Mouse (Mus musculus) granulocyte monocyte progenitor cell, adult 5-6 weeks (primary cell): ENCODE results near the gene Mgarp. TPM values are rescaled to one million over a fixed set of nuclear protein-coding genes. Genes with fewer than 3 reads are reported as not detected.
"Not testable (repeated sequence)": the region's sequence is repeated elsewhere in the genome, so short reads cannot be mapped to it uniquely, and the experiment has no call there.

Experiments
- ATAC-seq: replicated peaks from 2 replicates; pipeline ENCODE4 v1.8.0; 2016; ENCODE audit warnings: mild to moderate bottlenecking, moderate TSS enrichment, inconsistent platforms; ENCODE audit not compliant: poor library complexity, severe bottlenecking
- total RNA-seq, 2 experiments: library from RNA; stranded (forward) in 1 of 2; stranded (reverse) in 1 of 2; fragments of 200-712, 200-1000 nt in 1 of 2; fragments of >200 nt in 1 of 2; fragmentation: Nextera tagmentation in 1 of 2; gene quantifications; 2 replicates each; pipeline ENCODE4 v1.2.3; 2014 to 2017

Mgarp gene
- total RNA-seq, 2 experiments from 2014 or later: not detected

DNA sequence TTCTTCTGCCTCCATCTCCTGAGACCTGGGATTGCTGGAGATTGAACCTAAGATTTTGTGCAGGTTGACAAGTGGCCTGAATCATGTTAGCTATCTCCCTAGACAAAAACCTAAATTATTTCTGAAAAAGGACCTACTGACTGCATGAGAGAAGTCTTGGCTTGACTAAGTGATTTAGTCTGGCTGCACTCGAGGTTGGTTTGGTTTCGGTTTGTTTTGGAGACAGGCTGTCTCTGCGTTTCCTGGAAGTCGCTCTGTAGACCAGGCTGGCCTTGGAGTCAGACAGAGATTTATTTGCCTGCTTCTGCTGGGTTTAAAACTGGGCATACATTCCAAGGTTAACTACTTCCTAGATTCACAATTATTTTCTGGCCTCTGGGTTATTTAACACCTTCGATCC, 23.7 kb downstream of the Mgarp start:
- ATAC-seq: no peak

GRCm38 (mm10) chr3:51371826-51372225, 24.7 kb downstream of the Mgarp start:
- ATAC-seq: no peak

DNA sequence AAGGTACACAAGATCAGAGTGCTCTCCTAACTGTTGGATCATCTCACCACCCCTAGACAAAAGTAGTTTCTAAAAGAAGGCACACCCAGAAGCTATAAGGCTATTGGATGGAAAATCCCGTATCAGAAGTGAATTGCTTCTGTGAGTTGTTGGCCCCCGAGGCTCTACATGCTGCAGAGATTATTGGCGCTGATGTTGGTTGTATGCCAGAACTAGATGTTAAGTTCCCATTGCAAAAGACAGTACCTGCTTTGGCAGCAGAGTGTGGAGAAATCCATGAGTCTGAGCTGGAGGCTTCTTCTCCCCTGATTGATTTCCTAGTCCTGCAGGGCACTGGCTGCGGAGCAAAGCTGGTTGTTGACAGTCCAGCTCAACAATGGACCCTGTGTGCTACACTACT, 28.5 kb downstream of the Mgarp start:
- ATAC-seq: no peak

DNA sequence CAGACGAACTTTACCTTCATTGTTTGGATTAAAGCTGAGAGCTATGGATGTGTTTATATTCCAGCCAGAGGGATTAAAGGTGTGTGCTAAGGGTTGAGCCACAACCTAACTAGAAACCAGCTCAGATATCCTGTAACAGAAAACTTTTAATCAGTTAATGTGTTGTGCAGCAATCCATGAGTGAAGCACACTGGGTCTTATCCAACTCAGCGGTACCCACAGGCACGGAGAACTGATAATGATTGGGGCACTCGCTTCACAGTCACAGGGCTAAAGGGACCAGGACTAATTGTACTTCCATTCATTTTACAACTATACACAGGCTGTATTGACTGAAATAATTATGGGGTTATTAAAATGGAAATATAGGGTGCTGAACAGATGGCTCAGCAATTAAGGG, 29.6 kb downstream of the Mgarp start:
- ATAC-seq: no peak

DNA sequence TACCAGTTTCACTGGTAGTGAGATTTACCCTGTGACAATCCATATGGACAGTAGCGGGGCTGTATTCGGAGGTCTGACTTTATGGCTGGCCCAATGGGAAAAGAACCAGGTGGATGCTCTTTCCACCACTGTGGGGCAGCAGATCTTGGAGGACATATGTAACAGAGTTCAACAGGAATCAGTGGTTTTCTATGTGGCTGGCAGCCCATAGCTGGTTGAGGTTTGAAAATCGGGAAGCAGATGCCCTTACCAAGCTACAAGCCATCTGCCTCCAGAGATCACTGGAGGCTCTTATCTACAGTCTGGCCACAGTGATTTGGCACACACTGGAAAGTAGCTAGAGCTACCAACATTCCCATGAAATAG, 31.0 kb downstream of the Mgarp start:
- ATAC-seq: peak; percentile 68

DNA sequence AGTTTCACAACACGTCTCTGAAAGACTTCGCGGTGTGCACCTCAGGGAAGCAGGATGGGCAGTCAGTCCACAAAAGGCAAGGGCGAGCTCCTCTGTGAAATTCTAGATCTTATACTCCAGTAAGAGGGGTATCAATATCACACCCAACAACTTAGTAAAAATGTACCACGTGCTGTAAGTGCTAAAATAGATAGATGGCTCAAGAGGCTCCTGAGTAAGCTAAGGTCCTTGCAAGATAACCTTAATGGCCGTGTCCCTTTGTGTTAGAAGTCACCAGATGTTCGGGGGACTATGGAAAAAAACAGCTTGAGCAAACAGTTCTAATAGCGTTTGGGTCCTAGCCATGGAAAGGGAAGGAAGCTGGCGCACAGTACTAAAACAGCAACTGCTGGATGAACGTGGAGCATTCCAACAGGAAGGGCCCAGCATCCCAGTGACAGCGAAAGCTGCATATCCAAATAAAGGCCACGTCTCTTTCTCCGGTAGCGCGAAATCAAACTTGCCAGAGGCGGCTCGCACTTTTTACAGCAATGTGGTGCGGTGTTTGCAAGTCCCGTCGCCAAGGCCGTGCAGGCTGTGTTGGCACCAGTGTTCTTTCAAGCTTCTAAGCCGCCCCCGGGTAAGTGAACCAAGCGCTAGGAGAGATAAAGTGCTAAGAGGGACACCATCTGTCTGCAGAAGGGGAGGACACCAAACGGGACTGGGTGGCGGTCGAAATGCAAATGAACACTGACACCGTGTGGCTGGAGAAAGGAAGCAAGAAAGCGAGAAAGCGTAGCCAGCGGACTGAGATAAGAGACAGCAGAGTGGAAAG, 31.6 kb downstream of the Mgarp start:
- peak; percentile 85 for ATAC-seq

GRCm38 (mm10) chr3:51361066-51361465, 35.5 kb downstream of the Mgarp start:
- no peak for ATAC-seq

- no peak for ATAC-seq
Measured at GRCm38 (mm10) chr3:51359558-51360307, 36.8 kb downstream of the Mgarp start.

DNA sequence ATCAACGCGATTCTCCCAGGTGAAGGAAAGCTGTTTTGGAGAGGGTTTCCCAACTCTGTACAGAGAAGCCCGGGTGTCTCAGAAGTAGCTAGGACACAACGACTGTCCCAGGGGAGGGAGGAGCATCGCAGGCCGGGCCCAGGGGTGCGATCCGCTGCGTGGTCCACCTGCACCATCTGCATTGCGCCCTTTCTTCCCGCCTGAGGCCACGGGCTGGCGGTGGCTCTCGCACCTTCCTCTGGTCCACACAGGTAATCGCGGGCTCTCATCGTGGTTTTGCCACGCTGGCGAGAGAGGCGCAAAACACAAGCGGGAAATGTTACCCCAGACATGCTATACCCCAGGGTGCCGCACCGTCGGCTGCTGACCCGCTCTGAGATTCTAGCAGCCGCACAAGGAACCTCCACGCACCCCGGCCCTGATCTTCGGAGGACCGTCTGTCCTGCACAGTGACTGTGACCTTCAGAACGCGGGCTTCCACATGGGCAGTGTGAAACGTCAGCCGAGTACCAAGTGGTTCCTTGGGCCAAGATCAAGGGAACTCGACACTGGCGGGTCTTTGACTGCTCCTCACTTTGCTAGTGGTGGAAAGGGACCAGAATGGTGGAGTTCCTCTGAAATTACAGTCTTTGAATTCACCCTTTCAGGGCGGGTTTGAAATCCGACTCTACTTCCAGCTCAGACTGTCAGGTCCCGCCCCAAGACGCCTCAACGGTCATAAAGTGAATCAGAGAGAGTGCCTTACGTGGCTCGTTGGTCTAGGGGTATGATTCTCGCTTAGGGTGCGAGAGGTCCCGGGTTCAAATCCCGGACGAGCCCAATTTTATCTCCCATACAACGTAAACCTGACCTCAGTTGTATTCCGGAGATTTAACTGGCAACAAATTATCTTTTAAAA, 37.6 kb downstream of the Mgarp start:
- ATAC-seq: peak; percentile 70

GRCm38 (mm10) chr3:51358181-51358580, 38.4 kb downstream of the Mgarp start:
- peak; percentile 58 for ATAC-seq

DNA sequence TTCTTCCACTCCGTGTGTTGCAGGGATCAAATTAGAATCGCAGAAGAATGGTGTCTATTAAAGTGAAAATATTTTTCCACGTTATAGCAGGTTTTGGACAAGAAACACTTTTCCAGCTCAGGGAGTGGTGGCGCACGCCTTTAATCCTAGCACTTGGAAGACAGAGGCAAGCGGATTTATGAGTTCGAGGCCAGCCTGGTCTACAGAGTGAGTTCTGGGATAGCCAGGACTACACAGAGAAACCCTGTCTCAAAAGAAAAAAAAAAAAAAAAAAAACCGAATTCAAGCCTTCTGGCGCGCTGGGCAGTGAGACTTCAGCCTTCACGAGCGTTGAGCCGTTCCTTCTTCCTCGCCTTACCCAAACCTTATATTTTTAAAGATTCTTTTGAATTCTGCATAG, 38.9 kb downstream of the Mgarp start:
- no peak for ATAC-seq

- ATAC-seq: no peak
Measured at GRCm38 (mm10) chr3:51357078-51357477, 39.5 kb downstream of the Mgarp start.

DNA sequence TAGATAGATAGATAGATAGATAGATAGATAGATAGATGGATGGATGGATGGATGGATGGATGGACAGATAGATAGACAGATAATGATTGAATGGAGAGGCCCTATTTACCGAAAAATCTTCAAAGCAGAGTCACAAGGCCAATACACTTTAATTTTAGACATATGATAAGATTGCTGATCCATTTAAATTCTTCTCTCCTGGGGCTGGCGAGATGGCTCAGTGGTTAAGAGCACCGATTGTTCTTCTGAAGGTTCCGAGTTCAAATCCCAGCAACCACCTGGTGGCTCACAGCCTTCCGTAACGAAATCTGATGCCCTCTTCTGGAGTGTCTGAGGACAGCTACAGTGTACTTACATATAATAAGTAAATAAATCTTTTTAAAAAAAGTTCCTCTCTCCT, 41.6 kb downstream of the Mgarp start:
- not testable (repeated sequence) for ATAC-seq

DNA sequence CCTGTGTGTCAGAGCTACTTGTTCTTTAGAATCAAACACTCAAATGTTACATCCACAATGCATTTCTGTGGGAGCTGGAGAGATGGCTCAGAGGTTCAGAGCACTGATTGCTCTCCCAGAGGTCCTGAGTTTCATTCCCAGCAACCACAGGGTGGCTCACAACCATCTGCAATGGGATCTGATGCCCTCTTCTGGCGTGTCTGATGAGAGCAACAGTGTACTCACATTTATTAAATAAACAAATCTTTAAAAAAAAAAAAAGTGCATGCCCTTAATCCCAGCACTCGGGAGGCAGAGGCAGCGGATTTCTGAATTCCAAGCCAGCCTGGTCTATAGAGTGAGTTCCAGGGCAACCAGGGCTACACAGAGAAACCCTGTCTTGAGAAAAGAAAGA, 42.5 kb downstream of the Mgarp start:
- no peak for ATAC-seq

DNA sequence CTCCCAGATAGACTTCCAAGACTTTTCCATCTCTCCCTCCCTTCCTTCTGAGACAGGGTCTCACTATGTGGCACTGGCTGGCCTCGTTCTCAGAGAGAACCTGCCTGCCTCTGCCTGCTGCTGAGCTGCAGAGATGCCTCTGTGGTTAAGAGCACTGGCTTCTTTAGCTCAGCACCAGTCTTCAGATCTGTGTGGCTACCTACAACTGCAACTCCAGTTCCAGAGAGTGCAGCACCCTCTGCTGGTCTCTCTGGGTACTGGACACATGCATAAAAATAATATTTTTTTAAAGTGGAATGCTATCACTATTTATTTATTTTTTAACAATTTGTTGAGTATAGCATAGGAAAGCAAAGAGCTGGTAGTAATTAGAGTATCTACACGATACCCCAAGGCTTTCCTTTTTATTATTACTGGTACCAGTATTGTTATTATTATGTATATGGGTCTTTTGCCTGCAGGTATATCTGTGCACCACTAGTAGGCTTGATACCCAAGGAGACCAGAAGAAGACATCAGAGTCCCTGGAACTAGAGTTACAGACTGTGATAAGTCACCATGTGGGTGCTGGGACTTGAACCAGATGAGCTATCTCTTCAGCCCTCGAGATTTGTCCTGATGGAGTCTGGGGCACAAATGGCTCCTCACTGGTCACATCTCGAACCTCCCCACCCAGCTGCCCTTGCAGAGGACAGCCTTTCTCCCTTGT, 43.1 kb downstream of the Mgarp start:
- ATAC-seq: peak; percentile 81

GRCm38 (mm10) chr3:51350806-51351205, 45.7 kb downstream of the Mgarp start:
- ATAC-seq: no peak

DNA sequence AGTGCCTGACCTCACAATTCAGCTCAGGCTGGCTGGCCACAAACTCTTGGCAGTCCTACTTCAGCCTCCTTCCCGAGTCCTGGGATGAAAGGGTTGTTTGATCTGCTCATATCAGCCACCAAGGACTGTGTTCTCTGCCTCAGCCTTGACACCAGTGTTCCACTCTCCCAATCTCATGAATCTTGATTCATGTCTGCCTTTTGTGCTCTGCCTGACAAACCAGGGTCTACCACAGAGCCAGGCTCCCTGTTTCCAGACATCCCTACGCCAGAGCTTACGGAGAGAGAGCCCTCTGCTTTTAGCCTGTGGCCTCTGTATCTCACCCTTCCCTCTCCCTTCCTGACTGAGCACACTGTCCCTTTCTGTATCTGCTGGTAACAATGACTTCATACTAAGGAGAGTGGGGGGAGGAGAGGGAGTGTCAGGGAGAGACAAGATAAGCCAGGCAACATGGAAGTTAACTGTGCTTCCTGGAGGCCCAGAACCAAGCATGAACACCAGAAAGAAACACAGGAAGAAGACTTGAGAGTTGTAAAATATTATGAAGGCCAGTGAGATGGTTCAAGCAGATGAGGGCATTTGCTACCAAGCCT, 47.8 kb downstream of the Mgarp start:
- no peak for ATAC-seq

GRCm38 (mm10) chr3:51345017-51345416, 51.5 kb downstream of the Mgarp start:
- ATAC-seq: not testable (repeated sequence)

- ATAC-seq: not testable (repeated sequence)
Measured at GRCm38 (mm10) chr3:51344182-51344581, 52.4 kb downstream of the Mgarp start.

DNA sequence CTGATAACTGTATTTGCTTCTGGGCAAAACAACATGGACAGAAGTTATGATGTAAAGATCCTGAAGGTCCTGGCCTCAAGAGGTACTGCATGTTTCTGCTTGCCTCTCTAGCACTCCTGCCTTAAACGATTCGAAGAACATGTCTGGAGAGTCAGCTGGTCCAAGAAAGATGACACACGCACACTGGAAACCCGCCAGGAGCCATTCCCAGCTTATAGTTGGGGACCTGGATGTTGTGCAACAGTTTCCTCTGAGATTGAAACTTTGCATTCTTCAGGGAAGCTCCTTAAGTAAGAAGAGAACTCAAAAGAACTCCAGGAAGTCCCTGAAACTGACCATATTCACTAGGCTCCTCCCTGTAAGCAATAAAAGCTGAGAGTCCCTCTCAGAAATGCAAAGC, 53.3 kb downstream of the Mgarp start:
- ATAC-seq: no peak
